Mouse (Mus musculus) forebrain, embryonic 10.5 days (tissue): ENCODE data around the gene Ctnnbl1. TPM values are rescaled to one million over a fixed set of nuclear protein-coding genes. Genes with fewer than 3 reads are reported as not detected.

Experiments
- DNase-seq: peaks from one replicate; pipeline ENCODE4 v3.0.0-alpha.2; 2017; ENCODE audit warnings: low spot score; ENCODE audit errors: extremely low spot score
- H3K27ac ChIP-seq: fragments of 300-500 bp; sonication (generic); 2 replicates; pipeline ENCODE4 v1.5.1; 2016; ENCODE audit warnings: mild to moderate bottlenecking
- H3K27me3 ChIP-seq: fragments of 300-500 bp; sonication (generic); 2 replicates; pipeline ENCODE4 v1.6.1; 2016; ENCODE audit warnings: mild to moderate bottlenecking; ENCODE audit not compliant: poor library complexity, severe bottlenecking
- H3K36me3 ChIP-seq: fragments of 300-500 bp; sonication (generic); replicated peaks from 2 replicates; pipeline ENCODE4 v1.6.1; 2016; ENCODE audit warnings: mild to moderate bottlenecking, moderate library complexity
- H3K4me1 ChIP-seq: fragments of 300-500 bp; sonication (generic); 2 replicates; pipeline ENCODE4 v1.6.1; 2016
- H3K4me3 ChIP-seq: fragments of 300-500 bp; sonication (generic); 2 replicates; pipeline ENCODE4 v1.5.1; 2016; ENCODE audit warnings: mild to moderate bottlenecking, moderate library complexity
- H3K9me3 ChIP-seq: fragments of 300-500 bp; sonication (generic); 2 replicates; pipeline ENCODE4 v1.6.1; 2016; ENCODE audit warnings: mild to moderate bottlenecking, moderate library complexity
- WGBS: fragments of 180-500 bp; shearing (Covaris S2); methylation state at CpG from one replicate; pipeline ENCODE4 v1.1.7; 2016; 5-methylcytosine and 5-hydroxymethylcytosine counted together
- polyA plus RNA-seq: library from polyadenylated mRNA; unstranded; fragments of >200 nt; fragmentation: Nextera tagmentation; extraction: Ambion mirVana; gene quantifications from 2 replicates; pipeline ENCODE4 v1.2.1, GENCODE M21; 2016

Ctnnbl1 gene
- polyA plus RNA-seq, 1 experiment from 2014 or later = 98.8 TPM

DNA sequence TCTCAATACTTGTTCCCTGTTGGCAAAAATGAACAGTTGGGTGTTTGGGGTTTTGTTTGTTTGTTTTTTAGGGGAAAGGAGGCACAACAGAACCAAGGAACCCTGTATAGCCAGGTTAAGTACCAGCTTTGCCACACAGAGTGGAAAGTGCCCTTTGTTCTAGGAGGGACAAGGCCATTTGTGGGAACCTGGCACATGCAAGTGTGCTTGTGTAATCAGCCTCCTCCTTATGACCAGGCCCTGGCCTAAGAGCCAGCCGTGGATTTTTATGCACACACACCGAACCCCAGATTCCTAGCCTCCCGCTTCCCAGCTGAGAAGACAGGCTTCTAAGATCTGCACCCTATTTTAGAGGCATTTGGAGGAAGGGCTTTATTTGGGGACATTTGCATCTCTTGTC lies 140.2 kb downstream of the Ctnnbl1 start:
- H3K9me3 ChIP-seq = no peaks in the 10 kb centered on the region
- peaks cover 11% of the 10 kb centered on the region; the same call in 1 of the 2 replicates for H3K36me3 ChIP-seq
- H3K4me3 ChIP-seq = no peak overlapping the region
- no peak for DNase-seq
- peaks cover 25% of the 10 kb centered on the region for H3K4me1 ChIP-seq
- H3K27ac ChIP-seq = no peak overlapping the region
- WGBS = 87% methylated on average over 3 of the region's 3 CpGs
- H3K27me3 ChIP-seq = no peaks in the 10 kb centered on the region

GRCm38 (mm10) chr2:157877967-157878366 lies 140.8 kb downstream of the Ctnnbl1 start:
- H3K4me3 ChIP-seq = no peak overlapping the region
- peaks cover 29% of the 10 kb centered on the region for H3K4me1 ChIP-seq
- no peak overlapping the region for H3K27ac ChIP-seq
- peaks cover 6% of the 10 kb centered on the region; the same call in 1 of the 2 replicates for H3K36me3 ChIP-seq
- no peaks in the 10 kb centered on the region for H3K9me3 ChIP-seq
- no peaks in the 10 kb centered on the region for H3K27me3 ChIP-seq
- DNase-seq = no peak
- 85% methylated on average over 5 of the region's 5 CpGs for WGBS

DNA sequence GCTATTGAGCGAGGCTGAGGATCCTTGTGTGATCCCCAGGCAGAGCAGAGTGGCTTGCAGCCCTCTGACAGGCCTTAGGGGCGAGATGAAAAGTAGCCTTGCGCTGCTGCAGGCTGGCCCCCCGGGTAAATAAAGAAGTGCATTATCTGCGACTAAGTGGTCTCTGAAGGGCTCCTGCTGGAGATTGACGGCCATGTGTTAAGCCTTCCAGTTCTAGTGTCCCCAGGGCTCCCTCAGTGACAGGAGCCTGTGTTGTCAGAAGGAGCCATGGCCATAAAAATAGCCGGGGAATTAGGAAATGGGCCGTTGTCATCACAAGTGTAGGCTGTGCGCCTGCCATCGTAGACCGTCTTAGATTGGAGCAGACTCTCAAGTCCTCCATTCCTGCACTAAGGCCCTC lies 144.7 kb downstream of the Ctnnbl1 start:
- no peak overlapping the region for H3K4me3 ChIP-seq
- no peak for DNase-seq
- peak overlapping the region; percentile 60 for H3K27ac ChIP-seq
- 42% methylated on average over 11 of the region's 11 CpGs for WGBS
- no peaks in the 10 kb centered on the region for H3K9me3 ChIP-seq
- H3K4me1 ChIP-seq = peaks cover 39% of the 10 kb centered on the region
- peaks cover 24% of the 10 kb centered on the region for H3K36me3 ChIP-seq
- no peaks in the 10 kb centered on the region for H3K27me3 ChIP-seq

GRCm38 (mm10) chr2:157887275-157888025 lies 150.2 kb downstream of the Ctnnbl1 start:
- peaks cover 46% of the 10 kb centered on the region for H3K36me3 ChIP-seq
- H3K4me1 ChIP-seq = peaks cover 53% of the 10 kb centered on the region
- H3K27ac ChIP-seq = peak overlapping the region; percentile 72
- no peak overlapping the region for H3K4me3 ChIP-seq
- DNase-seq = no peak
- no peaks in the 10 kb centered on the region for H3K9me3 ChIP-seq
- 26% methylated on average over 10 of the region's 10 CpGs for WGBS
- H3K27me3 ChIP-seq = no peaks in the 10 kb centered on the region

- no peak overlapping the region for H3K4me3 ChIP-seq
- DNase-seq = no peak
- H3K36me3 ChIP-seq = peaks cover 23% of the 10 kb centered on the region
- H3K4me1 ChIP-seq = peaks cover 45% of the 10 kb centered on the region
- WGBS = 83% methylated on average over 6 of the region's 6 CpGs
- H3K27ac ChIP-seq = no peak overlapping the region
- no peaks in the 10 kb centered on the region for H3K27me3 ChIP-seq
- no peaks in the 10 kb centered on the region for H3K9me3 ChIP-seq
Measured at GRCm38 (mm10) chr2:157891166-157891565, 154.0 kb downstream of the Ctnnbl1 start.

GRCm38 (mm10) chr2:157897131-157897530 lies 159.9 kb downstream of the Ctnnbl1 start:
- DNase-seq = no peak
- no peak overlapping the region for H3K27ac ChIP-seq
- H3K36me3 ChIP-seq = no peaks in the 10 kb centered on the region
- H3K9me3 ChIP-seq = no peaks in the 10 kb centered on the region
- H3K4me1 ChIP-seq = peaks cover 24% of the 10 kb centered on the region
- no peak overlapping the region for H3K4me3 ChIP-seq
- peaks cover 14% of the 10 kb centered on the region for H3K27me3 ChIP-seq
- 86% methylated on average over 4 of the region's 4 CpGs for WGBS

DNA sequence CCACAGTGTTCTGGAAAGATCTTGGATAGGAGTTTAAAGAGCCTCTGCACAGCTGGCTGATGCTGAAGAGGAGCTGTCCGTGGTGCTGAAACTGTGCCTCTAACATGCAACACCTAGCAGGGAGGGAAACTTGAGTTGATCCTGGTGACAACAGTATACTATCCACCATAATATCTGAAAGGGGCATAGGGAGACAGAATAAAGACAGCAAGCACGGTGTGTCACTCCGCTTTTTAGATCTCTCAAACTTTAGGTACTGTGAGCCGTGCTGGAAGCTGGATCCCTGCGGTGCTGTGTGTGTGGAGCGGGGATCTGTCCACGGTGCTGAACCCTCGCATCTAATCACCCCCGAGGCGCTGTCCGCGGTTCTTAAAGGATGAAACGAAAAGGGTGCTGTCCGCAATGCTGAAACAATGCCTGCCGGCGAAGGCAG lies 176.0 kb downstream of the Ctnnbl1 start:
- H3K4me1 ChIP-seq = peaks cover 16% of the 10 kb centered on the region
- no peaks in the 10 kb centered on the region for H3K9me3 ChIP-seq
- H3K36me3 ChIP-seq = no peaks in the 10 kb centered on the region
- peaks cover 57% of the 10 kb centered on the region for H3K27me3 ChIP-seq
- peak; percentile 88 for DNase-seq
- 1% methylated on average over 16 of the region's 16 CpGs for WGBS
- H3K27ac ChIP-seq = no peak overlapping the region
- H3K4me3 ChIP-seq = no peak overlapping the region

GRCm38 (mm10) chr2:157913705-157914104 lies 176.5 kb downstream of the Ctnnbl1 start:
- no peaks in the 10 kb centered on the region for H3K9me3 ChIP-seq
- H3K4me3 ChIP-seq = peak overlapping the region; percentile 49; the same call in 1 of the 2 replicates
- H3K36me3 ChIP-seq = no peaks in the 10 kb centered on the region
- DNase-seq = no peak
- peaks cover 62% of the 10 kb centered on the region for H3K27me3 ChIP-seq
- H3K4me1 ChIP-seq = peaks cover 19% of the 10 kb centered on the region
- 2% methylated on average over 4 of the region's 4 CpGs for WGBS
- no peak overlapping the region for H3K27ac ChIP-seq

DNA sequence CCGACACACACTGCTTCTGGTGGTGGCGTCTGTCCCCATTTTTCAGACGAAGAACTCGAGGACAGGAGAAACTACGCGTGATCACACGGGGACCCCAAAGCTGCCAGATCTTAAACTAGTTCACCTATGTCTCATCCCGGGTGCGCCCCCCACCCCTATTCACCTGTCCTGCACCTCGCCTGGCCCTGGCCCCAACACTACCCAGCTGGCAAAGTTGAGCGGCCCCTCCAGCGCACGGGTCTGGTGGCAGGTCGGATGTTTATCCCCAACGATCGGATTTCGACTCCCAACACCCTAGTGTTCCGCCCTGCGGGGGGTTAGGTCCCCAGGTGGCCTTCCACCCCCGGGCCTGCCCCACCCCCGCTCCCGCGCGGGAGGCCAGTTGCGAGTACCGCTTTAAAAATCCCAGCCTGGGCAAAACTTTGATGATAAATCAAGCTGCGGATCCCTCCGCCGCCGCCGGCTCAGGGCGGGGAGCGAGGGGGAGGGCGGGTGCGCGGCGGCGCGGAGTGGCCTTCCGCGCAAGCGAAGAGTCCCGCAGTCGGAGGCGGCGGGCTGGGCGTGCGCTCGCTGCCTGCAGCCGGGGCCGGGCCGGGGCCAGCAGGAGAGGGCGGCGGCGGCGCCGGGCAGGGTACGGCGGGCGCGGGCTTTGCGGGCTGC lies 177.0 kb downstream of the Ctnnbl1 start, which contains the start of gene Vstm2l:
Gene Vstm2l, plus strand, starts transcription at position 549 of the 660 bp plus-strand sequence.
- no peaks in the 10 kb centered on the region for H3K36me3 ChIP-seq
- 2% methylated on average over 59 of the region's 62 CpGs for WGBS
- peaks cover 21% of the 10 kb centered on the region for H3K4me1 ChIP-seq
- H3K9me3 ChIP-seq = no peaks in the 10 kb centered on the region
- no peak within 1 kb of the TSS for H3K27ac ChIP-seq
- H3K27me3 ChIP-seq = peaks cover 65% of the 10 kb centered on the region
- peak; percentile 35 for DNase-seq
- peak within 1 kb of the TSS; percentile 49 for H3K4me3 ChIP-seq

- DNase-seq = no peak
- 43% methylated on average over 43 of the region's 43 CpGs for WGBS
- H3K27ac ChIP-seq = no peak overlapping the region
- peaks cover 69% of the 10 kb centered on the region for H3K27me3 ChIP-seq
- H3K36me3 ChIP-seq = no peaks in the 10 kb centered on the region
- H3K4me1 ChIP-seq = peaks cover 21% of the 10 kb centered on the region
- peak overlapping the region; percentile 49 for H3K4me3 ChIP-seq
- H3K9me3 ChIP-seq = no peaks in the 10 kb centered on the region
Measured at GRCm38 (mm10) chr2:157914889-157915517, 177.8 kb downstream of the Ctnnbl1 start.

- H3K27me3 ChIP-seq = peaks cover 87% of the 10 kb centered on the region
Measured at GRCm38 (mm10) chr2:157918529-157918928, 181.3 kb downstream of the Ctnnbl1 start.

GRCm38 (mm10) chr2:157921551-157921950 lies 184.3 kb downstream of the Ctnnbl1 start:
- H3K36me3 ChIP-seq = no peaks in the 10 kb centered on the region
- WGBS = 78% methylated on average over 7 of the region's 7 CpGs
- H3K9me3 ChIP-seq = no peaks in the 10 kb centered on the region
- peaks cover 22% of the 10 kb centered on the region for H3K4me1 ChIP-seq
- DNase-seq = no peak
- H3K4me3 ChIP-seq = no peak overlapping the region
- H3K27ac ChIP-seq = no peak overlapping the region
- peaks cover 71% of the 10 kb centered on the region for H3K27me3 ChIP-seq

More at GRCm38 (mm10) chr2:157918529-157918928, 181.3 kb downstream of the Ctnnbl1 start:
- WGBS = 6% methylated on average over 10 of the region's 10 CpGs
- H3K9me3 ChIP-seq = no peaks in the 10 kb centered on the region
- H3K4me1 ChIP-seq = peaks cover 30% of the 10 kb centered on the region
- no peak overlapping the region for H3K4me3 ChIP-seq
- no peak overlapping the region for H3K27ac ChIP-seq
- DNase-seq = no peak
- no peaks in the 10 kb centered on the region for H3K36me3 ChIP-seq
